Mouse (Mus musculus): ENCODE results near the gene Tmtc2. TPM values are rescaled to one million over a fixed set of nuclear protein-coding genes. Genes with fewer than 3 reads are reported as not detected.

Gene Tmtc2
- polyA plus RNA-seq, 1 experiment from 2014 or later, result 4.2 TPM

GRCm38 (mm10) chr10:105142201-105142600, 432.1 kb downstream of the Tmtc2 start:
- WGBS, result 83% methylated on average over 3 of the region's 3 CpGs
- H3K9me3 ChIP-seq, result no peaks in the 10 kb centered on the region
- no peaks in the 10 kb centered on the region for H3K4me1 ChIP-seq
- DNase-seq (ENCODE audit: extremely low spot score, low spot score), result no peak
- H3K27me3 ChIP-seq (ENCODE audit: poor library complexity, severe bottlenecking), result no peaks in the 10 kb centered on the region
- no peak overlapping the region for H3K27ac ChIP-seq
- no peak overlapping the region for H3K4me3 ChIP-seq
- no peaks in the 10 kb centered on the region for H3K36me3 ChIP-seq (replicated peaks)

Data from forebrain, embryonic 10.5 days (tissue).